Mouse (Mus musculus): ENCODE measurements around the gene Scai.
"Not testable (repeated sequence)": the region's sequence is repeated elsewhere in the genome, so short reads cannot be mapped to it uniquely, and the experiment has no call there.

Gene Scai

GRCm38 (mm10) chr2:39129526-39130326 is 60.8 kb downstream of the Scai start:
- DNase-seq (ENCODE audit: low spot score in 2 of 2), result peak; percentile 79 to 80

- DNase-seq (ENCODE audit: low spot score in 2 of 2), result no peak
Measured at GRCm38 (mm10) chr2:39124167-39124566, 66.4 kb downstream of the Scai start.

GRCm38 (mm10) chr2:39121137-39121536 is 69.4 kb downstream of the Scai start:
- no peak for DNase-seq (ENCODE audit: low spot score in 2 of 2)

GRCm38 (mm10) chr2:39116583-39116982 is 74.0 kb downstream of the Scai start:
- no peak for DNase-seq (ENCODE audit: low spot score in 2 of 2)

- no peak for DNase-seq (ENCODE audit: low spot score in 2 of 2)
Measured at GRCm38 (mm10) chr2:39114093-39114492, 76.4 kb downstream of the Scai start.

- no peak for DNase-seq (ENCODE audit: low spot score in 2 of 2)
Measured at GRCm38 (mm10) chr2:39110514-39110913, 80.0 kb downstream of the Scai start.

- not testable (repeated sequence) for DNase-seq (ENCODE audit: low spot score in 2 of 2)
Measured at GRCm38 (mm10) chr2:39109712-39110111, 80.8 kb downstream of the Scai start.

GRCm38 (mm10) chr2:39099951-39100350 is 90.6 kb downstream of the Scai start:
- DNase-seq (ENCODE audit: low spot score in 2 of 2), result not testable (repeated sequence)

GRCm38 (mm10) chr2:39097993-39098392 is 92.5 kb downstream of the Scai start:
- DNase-seq (ENCODE audit: low spot score in 2 of 2), result no peak

GRCm38 (mm10) chr2:39091966-39092365 is 98.6 kb downstream of the Scai start:
- DNase-seq (ENCODE audit: low spot score in 2 of 2), result no peak

- no peak for DNase-seq (ENCODE audit: low spot score in 2 of 2)
Measured at GRCm38 (mm10) chr2:39082706-39083105, 107.8 kb downstream of the Scai start.

GRCm38 (mm10) chr2:39070666-39071065 is 119.9 kb downstream of the Scai start:
- DNase-seq (ENCODE audit: low spot score in 2 of 2), result no peak

GRCm38 (mm10) chr2:39069096-39069495 is 121.4 kb downstream of the Scai start:
- DNase-seq (ENCODE audit: low spot score in 2 of 2), result no peak

- peak; percentile 94 to 95 for DNase-seq (ENCODE audit: low spot score in 2 of 2)
Measured at GRCm38 (mm10) chr2:39065400-39065987, 125.0 kb downstream of the Scai start, which contains the start of gene Golga1. Gene Golga1, minus strand, starts transcription at chr2:39065541.

- DNase-seq (ENCODE audit: low spot score in 2 of 2), result no peak
Measured at GRCm38 (mm10) chr2:39064687-39065399, 125.7 kb downstream of the Scai start.

GRCm38 (mm10) chr2:39048515-39048914 is 142.0 kb downstream of the Scai start:
- DNase-seq (ENCODE audit: low spot score in 2 of 2), result no peak

GRCm38 (mm10) chr2:39040215-39040614 is 150.3 kb downstream of the Scai start:
- DNase-seq (ENCODE audit: low spot score in 2 of 2), result no peak

- no peak for DNase-seq (ENCODE audit: low spot score in 2 of 2)
Measured at GRCm38 (mm10) chr2:39031611-39032010, 158.9 kb downstream of the Scai start.

GRCm38 (mm10) chr2:39020004-39020403 is 170.5 kb downstream of the Scai start:
- no peak for DNase-seq (ENCODE audit: low spot score in 2 of 2)

- no peak for DNase-seq (ENCODE audit: low spot score in 2 of 2)
Measured at GRCm38 (mm10) chr2:39016581-39016980, 174.0 kb downstream of the Scai start.
